Mouse (Mus musculus) layer of hippocampus, adult 8-10 months (tissue): ENCODE results near the gene Rhox11. TPM values are rescaled to one million over a fixed set of nuclear protein-coding genes. Genes with fewer than 3 reads are reported as not detected.
A peak's percentile ranks its signal among the peaks of the same experiment; 100 is the strongest.
"Not testable (repeated sequence)": the region's sequence is repeated elsewhere in the genome, so short reads cannot be mapped to it uniquely, and the experiment has no call there.

ENCODE experiments used
- DNase-seq, 2 experiments: peaks; one replicate each; pipeline ENCODE4 v3.0.0; 2022; ENCODE audit warnings: low spot score in 2 of 2
- total RNA-seq, 4 experiments: library from RNA; stranded (reverse); gene quantifications; 2 replicates each; pipeline ENCODE4 v1.2.4; 2022

The Rhox11 gene
- total RNA-seq, result not detected

GRCm38 (mm10) chrX:38085041-38085440 lies at the start of gene Rhox11:
Gene Rhox11, minus strand, starts transcription at chrX:38085141.
- no peak for DNase-seq

GRCm38 (mm10) chrX:38121478-38121877 lies 36.5 kb upstream of the Rhox11 start:
- DNase-seq, result no peak

GRCm38 (mm10) chrX:38120982-38121381 lies 36.0 kb upstream of the Rhox11 start, which contains the start of gene Rhox13:
Gene Rhox13, plus strand, starts transcription at chrX:38121219.
- DNase-seq, result no peak

GRCm38 (mm10) chrX:38110807-38111206 lies 25.9 kb upstream of the Rhox11 start, which contains the start of gene Rhox12:
Gene Rhox12, minus strand, starts transcription at chrX:38110907.
- no peak for DNase-seq

- DNase-seq, result peak; percentile 4 to 26
Observed at GRCm38 (mm10) chrX:38084226-38084625, 715 bp downstream of the Rhox11 start.

GRCm38 (mm10) chrX:38066175-38066574 lies 18.8 kb downstream of the Rhox11 start, which contains the start of gene Rhox10:
Gene Rhox10, plus strand, starts transcription at chrX:38066475.
- no peak for DNase-seq

GRCm38 (mm10) chrX:38061544-38061943 lies 23.4 kb downstream of the Rhox11 start:
- no peak for DNase-seq

GRCm38 (mm10) chrX:38043014-38043413 lies 41.9 kb downstream of the Rhox11 start, which contains the start of gene Btg1-ps2:
Gene Btg1-ps2, minus strand, starts transcription at chrX:38043114.
- DNase-seq, result not testable (repeated sequence)

- no peak for DNase-seq
Observed at GRCm38 (mm10) chrX:38039666-38040065, 45.3 kb downstream of the Rhox11 start.

- no peak for DNase-seq
Observed at GRCm38 (mm10) chrX:38033841-38034240, 51.1 kb downstream of the Rhox11 start.

Other genes starting within 250 kb of the Rhox11 start
- gene Rhox8, start 206.2 kb downstream of the Rhox11 start, total RNA-seq, result not detected
- not detected for gene Rhox7b, start 187.9 kb downstream of the Rhox11 start, total RNA-seq
- gene Rhox9, start 183.4 kb downstream of the Rhox11 start, total RNA-seq, result not detected
- not detected for gene Btg1-ps1, start 66.3 kb downstream of the Rhox11 start, total RNA-seq
- gene Btg1-ps2, start 42.0 kb downstream of the Rhox11 start, total RNA-seq, result not detected
- gene Rhox10, start 18.7 kb downstream of the Rhox11 start, total RNA-seq, result not detected
- gene Rhox12, start 25.8 kb upstream of the Rhox11 start, total RNA-seq, result not detected
- gene Rhox13, start 36.1 kb upstream of the Rhox11 start, total RNA-seq, result not detected
- 10 to 100 TPM; 21.5 to 27.4 (median 24.7) TPM for gene Zbtb33, start 104.7 kb upstream of the Rhox11 start, total RNA-seq
- 10 to 100 TPM; 35.5 to 54.0 (median 41.9) TPM for gene Tmem255a, start 167.3 kb upstream of the Rhox11 start, total RNA-seq
- gene Atp1b4, start 231.0 kb upstream of the Rhox11 start, total RNA-seq, result not detected